Mouse (Mus musculus) spleen, adult 10 weeks (tissue): Measurements from ENCODE around the gene Hgf. TPM values are rescaled to one million over a fixed set of nuclear protein-coding genes. Genes with fewer than 3 reads are reported as not detected.

Experiments
- polyA plus RNA-seq: library from polyadenylated mRNA; stranded (reverse); fragments of 350-450 nt; fragmentation: Illumina TruSeq; extraction: RNeasy Lipid Tissue Mini Kit (QIAGEN cat#74804); gene quantifications from one replicate; pipeline ENCODE4 v1.2.3, GENCODE M21; 2015; ENCODE audit warnings: low replicate concordance; ENCODE audit not compliant: insufficient read depth

The Hgf gene
- 4.4 TPM for polyA plus RNA-seq

GRCm38 (mm10) chr5:16553304-16554047 lies at the start of gene Hgf:
Hgf (plus strand) TSS chr5:16553495.

Other genes with a start within 250 kb of the Hgf start
- gene Gm28710, start 238.3 kb downstream of the Hgf start, polyA plus RNA-seq = not detected